Mouse (Mus musculus): ENCODE measurements around the gene Kdelc2. TPM values are rescaled to one million over a fixed set of nuclear protein-coding genes. Genes with fewer than 3 reads are reported as not detected.
A peak's percentile ranks its signal among the peaks of the same experiment; 100 is the strongest.

Gene Kdelc2
- total and polyA plus RNA-seq, 2 experiments from 2014 or later = 5.5 to 8.1 TPM

GRCm38 (mm10) chr9:53404753-53405722, 21.2 kb downstream of the Kdelc2 start:
- 23% methylated on average over 21 of the region's 21 CpGs for WGBS

GRCm38 (mm10) chr9:53408548-53408947, 24.7 kb downstream of the Kdelc2 start:
- Histone ChIP-seq H3K4me3 (ENCODE audit: low read length) (no peak overlapping the region), H3K4me1 (ENCODE audit: insufficient read depth, low read length) (no peaks in the 10 kb centered on the region; the same call in 1 of the 2 replicates), H3K27me3 (ENCODE audit: insufficient read depth, low read length) (no peaks in the 10 kb centered on the region), H3K9me3 (ENCODE audit: low read length) (no peaks in the 10 kb centered on the region), H3K36me3 (ENCODE audit: insufficient read depth, low read length) (no peaks in the 10 kb centered on the region), H3K9ac (replicated peaks; ENCODE audit: low read length) (no peak overlapping the region), H3K4me2 (ENCODE audit: low read depth, low read length) (no peak overlapping the region), H3K27ac (no peak overlapping the region)
- ATAC-seq (no peak), DNase-seq (ENCODE audit: low spot score) (no peak)
- TF ChIP-seq CTCF (IDR thresholded peaks at IDR 0.05; ENCODE audit: low read depth) = no peak
- WGBS = 81% methylated on average over 4 of the region's 4 CpGs

More at GRCm38 (mm10) chr9:53404753-53405722, 21.2 kb downstream of the Kdelc2 start:
- Histone ChIP-seq H3K4me3 (ENCODE audit: low read length) (peak overlapping the region; percentile 29), H3K36me3 (ENCODE audit: insufficient read depth, low read length) (no peaks in the 10 kb centered on the region), H3K4me1 (ENCODE audit: insufficient read depth, low read length) (peaks cover 5% of the 10 kb centered on the region; the same call in 1 of the 2 replicates), H3K27me3 (ENCODE audit: insufficient read depth, low read length) (no peaks in the 10 kb centered on the region), H3K9me3 (ENCODE audit: low read length) (no peaks in the 10 kb centered on the region), H3K9ac (replicated peaks; ENCODE audit: low read length) (peak overlapping the region; percentile 55), H3K27ac (peak overlapping the region; percentile 91), H3K4me2 (ENCODE audit: low read depth, low read length) (peak overlapping the region; percentile 58)
- no peak for TF ChIP-seq CTCF (IDR thresholded peaks at IDR 0.05; ENCODE audit: low read depth)
- ATAC-seq (peak; percentile 98), DNase-seq (ENCODE audit: low spot score) (peak; percentile 94)

GRCm38 (mm10) chr9:53408953-53409361, 25.1 kb downstream of the Kdelc2 start:
- H3K27me3 ChIP-seq (ENCODE audit: insufficient read depth, low read length) = no peaks in the 10 kb centered on the region
- 78% methylated on average over 2 of the region's 2 CpGs for WGBS
- no peak for DNase-seq (ENCODE audit: low spot score)

GRCm38 (mm10) chr9:53409427-53409826, 25.6 kb downstream of the Kdelc2 start:
- Histone ChIP-seq H3K4me2 (ENCODE audit: low read depth, low read length) (no peak overlapping the region), H3K36me3 (ENCODE audit: insufficient read depth, low read length) (no peaks in the 10 kb centered on the region), H3K4me1 (ENCODE audit: insufficient read depth, low read length) (no peaks in the 10 kb centered on the region; the same call in 1 of the 2 replicates), H3K9ac (replicated peaks; ENCODE audit: low read length) (no peak overlapping the region), H3K4me3 (ENCODE audit: low read length) (no peak overlapping the region), H3K9me3 (ENCODE audit: low read length) (no peaks in the 10 kb centered on the region), H3K27ac (no peak overlapping the region), H3K27me3 (ENCODE audit: insufficient read depth, low read length) (no peaks in the 10 kb centered on the region)
- ATAC-seq (no peak), DNase-seq (ENCODE audit: low spot score) (no peak)
- TF ChIP-seq CTCF (IDR thresholded peaks at IDR 0.05; ENCODE audit: low read depth) = no peak
- 92% methylated on average over 3 of the region's 3 CpGs for WGBS

More at GRCm38 (mm10) chr9:53408953-53409361, 25.1 kb downstream of the Kdelc2 start:
- Histone ChIP-seq H3K36me3 (ENCODE audit: insufficient read depth, low read length) (no peaks in the 10 kb centered on the region), H3K4me1 (ENCODE audit: insufficient read depth, low read length) (no peaks in the 10 kb centered on the region; the same call in 1 of the 2 replicates), H3K27ac (no peak overlapping the region), H3K9ac (replicated peaks; ENCODE audit: low read length) (no peak overlapping the region), H3K4me2 (ENCODE audit: low read depth, low read length) (no peak overlapping the region), H3K9me3 (ENCODE audit: low read length) (no peaks in the 10 kb centered on the region), H3K4me3 (ENCODE audit: low read length) (no peak overlapping the region)
- no peak for TF ChIP-seq CTCF (IDR thresholded peaks at IDR 0.05; ENCODE audit: low read depth)
- no peak for ATAC-seq

- 80% methylated on average over 9 of the region's 9 CpGs for WGBS
- no peak overlapping the region for H3K27ac ChIP-seq
- DNase-seq (ENCODE audit: low spot score) (no peak), ATAC-seq (no peak)
- H3K27me3 ChIP-seq (ENCODE audit: insufficient read depth, low read length) = no peaks in the 10 kb centered on the region
- no peak overlapping the region for H3K4me3 ChIP-seq (ENCODE audit: low read length)
- H3K4me1 ChIP-seq (ENCODE audit: insufficient read depth, low read length) = 0 out of 2 replicates have a peak, but pooled peaks cover 3% of the 10 kb centered on the region
- no peaks in the 10 kb centered on the region for H3K9me3 ChIP-seq (ENCODE audit: low read length)
- no peak for TF ChIP-seq CTCF (IDR thresholded peaks at IDR 0.05; ENCODE audit: low read depth)
- no peak overlapping the region for H3K4me2 ChIP-seq (ENCODE audit: low read depth, low read length)
- no peaks in the 10 kb centered on the region for H3K36me3 ChIP-seq (ENCODE audit: insufficient read depth, low read length)
- H3K9ac ChIP-seq (replicated peaks; ENCODE audit: low read length) = no peak overlapping the region
Observed at GRCm38 (mm10) chr9:53422133-53422896, 38.5 kb downstream of the Kdelc2 start.

GRCm38 (mm10) chr9:53426726-53427125, 42.9 kb downstream of the Kdelc2 start:
- H3K27me3 ChIP-seq (ENCODE audit: insufficient read depth, low read length) = no peaks in the 10 kb centered on the region
- H3K9me3 ChIP-seq (ENCODE audit: low read length) = no peaks in the 10 kb centered on the region
- TF ChIP-seq CTCF (IDR thresholded peaks at IDR 0.05; ENCODE audit: low read depth) = no peak
- no peak for DNase-seq (ENCODE audit: low spot score)
- no peaks in the 10 kb centered on the region for H3K36me3 ChIP-seq (ENCODE audit: insufficient read depth, low read length)
- 90% methylated on average over 3 of the region's 3 CpGs for WGBS
- H3K27ac ChIP-seq = no peak overlapping the region
- H3K9ac ChIP-seq (replicated peaks; ENCODE audit: low read length) = no peak overlapping the region
- no peak for ATAC-seq
- H3K4me3 ChIP-seq (ENCODE audit: low read length) = no peak overlapping the region
- no peak overlapping the region for H3K4me2 ChIP-seq (ENCODE audit: low read depth, low read length)
- 0 out of 2 replicates have a peak, but pooled peaks cover 3% of the 10 kb centered on the region for H3K4me1 ChIP-seq (ENCODE audit: insufficient read depth, low read length)
